Mouse (Mus musculus): Measurements from ENCODE around the gene Lpar1.

Gene Lpar1

DNA sequence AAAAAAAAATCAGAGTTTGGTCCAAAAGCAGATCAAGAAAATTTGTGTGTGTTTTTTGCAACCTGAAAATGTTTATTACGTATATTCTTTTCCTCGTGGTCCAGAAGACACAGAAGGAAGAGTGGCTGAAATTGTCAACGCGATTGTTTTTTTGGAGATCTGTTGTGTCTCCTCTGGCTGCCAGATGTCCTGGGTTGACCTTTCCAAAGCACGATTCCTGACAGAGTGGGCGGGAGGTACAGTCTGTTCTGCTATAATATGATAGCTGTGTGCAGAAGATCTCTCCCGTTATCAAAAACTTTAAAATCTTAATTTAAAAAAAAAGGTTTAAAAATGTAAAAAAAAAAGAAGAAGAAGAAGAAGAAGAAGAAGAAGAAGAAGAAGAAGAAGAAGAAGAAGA, 105.9 kb downstream of the Lpar1 start:
- peak; percentile 63 for DNase-seq

DNA sequence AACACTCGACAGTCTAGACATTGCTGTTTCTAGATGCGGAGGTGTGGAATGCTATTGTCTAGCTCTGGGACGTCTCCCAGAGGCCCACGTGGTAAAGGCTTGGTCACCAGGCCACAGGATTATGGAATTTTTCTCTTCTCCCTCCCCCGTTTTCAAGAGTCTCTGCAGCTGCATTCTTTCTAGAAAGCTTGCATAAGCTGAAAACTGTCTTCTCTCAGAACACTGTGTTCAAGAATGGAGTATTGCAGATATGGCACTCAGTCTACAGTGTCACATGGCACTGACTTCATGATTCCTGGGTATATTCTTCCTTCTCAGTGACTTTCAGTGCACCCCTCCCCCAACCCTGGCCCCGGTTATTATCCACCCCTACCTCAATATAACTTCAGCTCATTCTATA, 107.9 kb downstream of the Lpar1 start:
- peak; percentile 29 for DNase-seq

DNA sequence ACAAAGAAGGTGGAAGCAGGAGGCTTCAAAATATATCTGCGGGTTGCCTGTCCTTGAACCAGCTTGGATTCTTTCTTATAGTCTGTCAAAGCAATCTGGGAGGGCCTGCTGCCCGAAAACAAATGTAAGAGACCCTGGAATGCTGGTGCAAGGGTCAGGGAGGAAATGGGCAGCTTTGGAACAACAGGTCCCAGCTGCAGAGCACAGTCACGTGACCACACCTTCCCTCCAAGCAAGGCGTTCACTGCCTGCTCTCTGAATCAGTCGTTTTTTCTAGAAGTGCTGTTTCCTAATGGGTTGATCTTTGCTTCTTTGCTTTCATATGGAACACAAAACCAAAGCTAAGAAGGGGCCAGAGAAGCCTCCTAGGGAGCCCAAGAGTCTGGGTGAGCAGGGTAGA, 111.4 kb downstream of the Lpar1 start:
- peak; percentile 35 for DNase-seq

DNA sequence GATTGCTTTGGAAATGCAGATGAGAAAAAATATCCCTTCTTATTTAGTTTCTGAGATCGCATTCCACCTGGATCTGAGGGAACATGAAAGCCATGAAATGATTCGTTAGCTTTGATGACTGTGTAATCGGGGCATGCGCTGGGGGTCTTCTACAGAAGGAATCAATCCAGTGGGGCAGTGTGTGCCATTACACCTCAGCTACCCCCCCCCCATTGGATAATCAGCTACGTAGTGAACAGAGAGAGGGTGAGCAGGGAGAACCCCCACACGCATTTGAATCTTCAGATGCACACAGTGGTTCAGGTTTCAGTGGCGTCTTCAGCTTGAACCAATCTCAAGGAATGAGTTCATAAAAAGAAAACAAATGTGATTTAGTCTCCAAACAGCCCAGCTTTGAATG, 115.0 kb downstream of the Lpar1 start:
- no peak for DNase-seq

GRCm38 (mm10) chr4:58437271-58437670, 116.4 kb downstream of the Lpar1 start:
- DNase-seq: no peak

DNA sequence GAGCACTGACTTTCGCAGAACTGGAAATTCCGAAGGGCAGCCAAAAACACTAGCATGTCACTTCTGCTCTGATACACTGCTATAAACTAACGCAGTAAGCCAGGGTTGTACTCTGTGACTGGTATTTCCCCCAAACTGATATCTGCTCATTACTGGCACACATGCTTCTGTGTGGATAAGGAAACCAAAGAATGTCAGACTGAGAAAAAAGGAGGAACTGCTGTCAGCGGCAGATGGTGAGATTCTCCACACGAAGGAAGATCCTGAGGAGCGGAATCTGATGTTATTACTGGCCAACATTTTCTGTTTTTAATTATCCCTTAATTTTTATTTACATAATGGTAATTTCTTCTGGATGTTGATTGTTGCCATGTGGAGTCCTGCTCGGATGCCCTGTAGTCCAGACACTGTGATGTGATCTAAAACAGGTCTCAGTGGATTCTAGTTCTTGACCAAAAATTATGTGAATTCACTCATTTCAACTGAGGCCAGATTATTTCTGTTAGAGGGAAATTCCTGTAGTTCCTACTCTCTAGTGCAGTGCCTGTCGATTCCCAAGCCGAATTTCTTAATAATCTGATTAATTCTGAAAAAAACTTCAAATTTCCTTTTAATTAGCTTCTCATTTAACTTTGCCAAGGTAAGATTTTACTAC, 130.3 kb downstream of the Lpar1 start:
- DNase-seq: no peak

GRCm38 (mm10) chr4:58419225-58419624, 134.5 kb downstream of the Lpar1 start:
- no peak for DNase-seq

- peak; percentile 52 for DNase-seq
Measured at GRCm38 (mm10) chr4:58417319-58417718, 136.4 kb downstream of the Lpar1 start.

- DNase-seq: no peak
Measured at GRCm38 (mm10) chr4:58415537-58415936, 138.2 kb downstream of the Lpar1 start.

DNA sequence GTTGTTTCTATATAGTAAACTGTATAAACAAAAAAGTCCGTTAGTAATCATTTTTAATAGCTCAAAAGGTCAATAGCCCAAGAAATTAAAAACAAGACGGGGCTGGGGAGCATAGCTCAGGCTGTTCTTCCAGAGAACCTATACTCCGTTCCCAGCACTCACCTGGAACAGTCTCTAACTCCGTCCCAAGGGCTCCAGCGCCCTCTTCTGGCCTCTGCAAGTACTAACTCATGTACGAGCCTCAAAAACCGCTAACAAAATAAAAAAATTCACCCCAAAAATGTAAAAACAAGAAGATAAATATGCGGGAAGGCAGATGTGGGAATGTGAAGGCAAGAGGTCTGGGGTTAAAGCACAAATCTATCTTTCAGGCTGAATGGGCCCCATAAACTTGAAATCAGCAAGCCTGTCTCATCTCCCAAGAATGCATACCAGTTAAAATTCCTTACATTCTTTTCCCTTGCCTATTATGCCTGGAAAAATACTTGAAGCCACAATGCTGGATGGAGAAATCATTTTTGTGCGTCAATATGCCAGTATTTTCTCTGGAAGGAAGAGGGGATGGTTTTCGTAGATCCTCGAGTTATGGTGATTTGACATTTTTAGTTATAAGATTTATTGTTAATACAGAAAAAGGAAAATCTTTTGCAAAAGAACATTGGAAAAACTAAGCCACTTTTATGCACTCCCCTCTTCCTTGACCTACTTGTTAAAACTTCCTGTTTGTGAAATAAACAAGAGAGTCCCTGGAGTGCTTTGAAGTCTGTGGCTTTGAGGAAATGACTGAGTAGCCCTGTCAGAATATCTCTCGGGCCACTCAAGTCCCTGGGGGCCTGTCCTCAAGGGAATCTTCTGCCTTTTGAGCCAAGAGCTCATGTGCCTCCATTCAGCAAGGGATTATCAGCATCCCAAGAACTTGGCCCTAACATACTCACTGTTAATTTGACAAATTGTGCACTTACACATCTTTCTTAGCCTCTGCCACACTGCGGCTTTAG, 140.2 kb downstream of the Lpar1 start:
- DNase-seq: peak; percentile 64

GRCm38 (mm10) chr4:58401973-58402501, 151.7 kb downstream of the Lpar1 start:
- DNase-seq: peak; percentile 14

DNA sequence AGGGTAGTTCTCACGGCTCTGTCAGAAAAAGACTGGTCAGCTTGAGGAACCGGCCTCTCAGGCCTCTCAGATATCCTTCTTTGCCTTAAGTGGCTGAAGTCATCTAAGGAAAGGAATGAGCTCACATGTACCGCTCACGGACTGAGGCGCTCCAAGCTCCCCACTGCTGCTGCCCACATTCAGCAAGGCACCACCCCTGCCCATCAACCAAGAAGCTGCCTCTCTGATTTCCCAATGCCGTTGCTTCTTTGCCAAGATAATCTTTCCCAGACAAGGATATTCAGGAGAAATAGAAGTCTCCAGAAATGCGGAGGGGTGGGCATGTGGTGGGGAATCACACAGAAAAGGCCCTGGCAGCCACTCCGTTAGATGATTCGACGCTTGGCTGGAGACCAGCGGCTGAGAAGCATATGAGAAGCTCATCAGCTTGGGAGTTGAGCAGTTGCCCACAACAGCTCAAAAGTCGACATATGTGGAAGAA, 152.8 kb downstream of the Lpar1 start:
- peak; percentile 68 for DNase-seq
